Mouse (Mus musculus) yolk sac, embryonic 10.5 days (tissue): ENCODE measurements around the gene Nle1.
"Not testable (repeated sequence)": the region's sequence is repeated elsewhere in the genome, so short reads cannot be mapped to it uniquely, and the experiment has no call there.

Experiments used
- DNase-seq: peaks from one replicate; pipeline ENCODE4 v3.0.0-alpha.2; 2017; ENCODE audit warnings: low spot score

Gene Nle1

DNA sequence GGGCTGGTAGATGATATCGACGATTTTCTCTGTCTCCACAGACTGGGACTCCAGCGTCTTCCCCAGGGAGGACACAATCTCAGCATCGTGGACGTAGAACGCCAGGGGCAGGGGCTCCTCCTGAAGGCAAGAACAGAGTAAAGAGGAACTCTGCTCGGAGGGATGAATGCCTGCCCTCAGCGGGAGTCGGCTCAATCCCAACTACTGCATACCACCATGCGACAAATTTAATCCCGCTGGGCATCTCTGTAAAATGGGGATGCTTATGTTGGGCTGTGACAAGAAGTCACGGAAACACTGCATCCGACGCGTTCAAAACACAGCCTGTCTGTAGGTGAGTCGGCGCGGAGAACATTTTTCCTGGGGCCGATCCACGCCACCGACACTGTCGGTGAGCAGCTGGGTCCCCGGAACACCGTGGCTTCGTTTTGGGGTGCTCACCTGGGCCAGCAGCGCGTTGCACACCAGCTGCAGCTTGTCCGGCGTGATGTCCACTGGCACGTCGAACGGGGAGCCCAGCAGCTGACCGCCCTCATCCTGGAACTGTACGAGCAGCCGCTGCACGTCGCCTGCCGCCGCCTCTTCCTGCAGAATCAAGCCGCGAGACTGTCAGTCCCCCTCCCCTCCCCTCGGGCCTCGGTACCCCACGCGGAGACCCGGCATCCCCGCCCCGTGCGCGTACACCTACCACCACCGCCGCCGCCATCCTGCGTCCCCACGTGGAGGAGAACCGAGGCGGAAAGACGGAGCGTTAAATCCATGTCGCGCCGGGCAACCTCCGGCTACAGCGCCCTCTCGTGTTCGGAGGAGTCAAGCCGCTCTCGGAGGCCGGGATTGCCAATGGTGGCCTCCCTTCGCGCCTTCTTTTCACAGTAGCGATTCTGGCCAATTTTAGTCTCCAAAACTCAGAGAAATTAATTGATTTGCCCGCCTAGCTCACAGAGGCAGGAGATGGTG is at the start of gene Nle1:
Gene Nle1 (minus strand): TSS at position 761 of the 957 bp plus-strand sequence.
- peak; percentile 86 for DNase-seq

DNA sequence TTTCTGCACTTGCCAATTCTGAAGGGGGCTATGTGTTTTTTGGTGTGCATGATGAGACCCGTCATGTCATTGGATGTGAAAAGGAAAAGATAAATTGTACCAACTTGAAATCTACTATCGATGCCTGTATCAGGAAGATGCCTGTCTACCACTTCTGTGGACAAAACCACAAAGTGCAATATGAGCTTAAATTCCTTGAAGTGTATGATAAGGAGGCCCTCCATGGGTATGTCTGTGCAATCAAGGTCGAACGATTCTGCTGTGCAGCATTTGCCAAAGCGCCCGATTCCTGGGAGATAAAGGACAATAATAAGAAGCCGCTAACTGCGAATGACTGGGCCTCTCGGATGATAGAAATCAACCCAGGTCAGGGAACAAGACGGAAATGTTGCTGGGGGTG is 48.7 kb upstream of the Nle1 start:
- no peak for DNase-seq

DNA sequence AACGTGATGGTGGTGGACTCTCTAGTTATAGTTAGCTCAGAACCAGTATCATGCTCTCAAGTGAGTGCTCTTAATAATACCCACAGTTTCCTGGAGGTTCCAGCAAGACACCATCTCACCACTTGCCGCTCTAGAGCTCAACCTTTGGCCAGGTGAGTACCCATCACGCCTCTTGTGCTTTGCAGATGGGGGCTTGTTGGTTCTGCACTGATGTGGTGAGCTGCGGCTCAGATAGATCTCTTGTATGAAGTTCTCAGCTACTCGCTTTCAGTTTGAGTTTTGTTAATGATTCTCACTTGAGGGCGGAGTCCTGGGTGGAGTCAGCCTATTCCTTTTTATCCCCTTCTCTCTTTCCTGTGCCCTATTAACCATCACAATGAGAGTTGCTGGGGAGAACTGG is 46.4 kb upstream of the Nle1 start:
- no peak for DNase-seq

DNA sequence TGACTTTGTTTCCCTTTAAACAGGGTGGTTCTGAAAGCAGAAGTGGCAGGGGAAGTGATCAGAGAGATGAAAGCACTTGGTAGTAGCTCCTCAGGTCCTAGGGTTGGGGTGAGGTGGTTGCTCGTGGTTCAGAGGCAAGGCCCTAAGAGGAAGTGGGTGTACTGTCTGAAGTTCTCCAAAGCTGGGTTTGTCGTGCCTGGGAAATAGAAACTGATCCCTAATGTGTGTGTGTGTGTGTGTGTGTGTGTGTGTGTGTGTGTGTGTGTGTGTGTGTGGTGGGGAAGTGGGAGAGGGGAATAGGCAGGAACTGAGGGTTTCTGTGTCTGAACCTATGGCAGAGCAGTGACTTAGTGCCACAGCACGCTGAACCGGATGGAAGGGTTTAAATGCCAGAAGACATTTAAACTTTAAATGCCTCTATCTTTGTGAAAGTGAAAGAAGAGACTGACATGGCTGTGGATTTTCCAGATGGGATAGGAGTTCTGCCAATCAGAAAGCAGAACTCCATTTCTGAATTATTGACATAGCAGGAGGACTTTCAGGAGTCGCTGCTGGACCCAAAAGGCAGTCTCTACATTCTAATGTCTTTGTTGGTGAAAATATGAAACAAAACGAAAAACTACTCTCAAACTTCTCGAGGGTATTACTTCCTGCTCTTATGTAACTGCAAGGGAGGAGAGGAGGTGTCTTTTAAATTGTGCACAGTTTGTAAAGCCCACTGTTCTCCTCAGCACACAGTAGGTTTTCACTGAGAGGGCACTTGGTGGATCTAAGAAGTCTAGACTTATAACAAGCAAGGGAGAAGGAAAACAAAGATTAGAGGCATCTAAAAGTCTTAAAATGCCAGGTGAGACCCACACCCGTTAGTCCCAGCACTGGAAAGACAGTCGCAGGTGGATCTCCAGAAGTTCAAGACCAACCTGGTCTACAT is 44.7 kb upstream of the Nle1 start:
- DNase-seq, result no peak

DNA sequence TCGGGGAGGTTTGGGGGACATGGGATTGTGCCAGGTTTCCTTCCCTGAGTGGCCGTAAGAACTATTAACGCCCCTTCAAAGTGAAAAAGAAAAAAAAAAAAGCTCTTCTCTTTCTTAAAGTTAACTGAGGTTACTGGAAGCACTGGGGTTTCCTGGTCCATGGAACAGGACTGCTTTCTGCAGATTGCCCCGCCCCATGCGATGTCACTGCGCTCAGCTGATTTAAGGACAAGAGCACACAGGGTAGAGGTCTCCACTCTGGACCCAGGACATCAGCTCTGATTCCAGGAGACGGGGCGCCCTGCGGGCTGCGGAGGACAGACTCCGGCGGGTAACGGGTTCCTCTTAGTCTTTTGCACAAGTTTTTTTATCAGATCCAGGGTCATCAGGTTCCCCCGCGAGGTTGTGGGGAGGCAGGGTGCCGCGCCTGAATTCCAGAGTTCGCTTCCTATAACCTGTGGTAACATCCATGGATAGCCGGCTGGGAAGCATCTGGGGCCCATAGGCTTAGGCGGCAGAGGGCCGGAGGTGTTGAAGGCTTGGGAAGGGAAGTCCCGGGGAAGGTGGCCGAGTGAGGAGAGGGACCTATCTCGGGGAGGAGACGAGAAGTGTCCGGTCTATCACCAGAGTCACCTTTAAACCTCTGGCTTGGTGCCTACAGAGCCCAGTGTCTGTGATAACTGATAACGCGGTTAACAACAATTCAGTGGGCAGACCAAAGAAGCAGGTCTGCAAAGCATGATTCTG is 43.8 kb upstream of the Nle1 start:
- no peak for DNase-seq

DNA sequence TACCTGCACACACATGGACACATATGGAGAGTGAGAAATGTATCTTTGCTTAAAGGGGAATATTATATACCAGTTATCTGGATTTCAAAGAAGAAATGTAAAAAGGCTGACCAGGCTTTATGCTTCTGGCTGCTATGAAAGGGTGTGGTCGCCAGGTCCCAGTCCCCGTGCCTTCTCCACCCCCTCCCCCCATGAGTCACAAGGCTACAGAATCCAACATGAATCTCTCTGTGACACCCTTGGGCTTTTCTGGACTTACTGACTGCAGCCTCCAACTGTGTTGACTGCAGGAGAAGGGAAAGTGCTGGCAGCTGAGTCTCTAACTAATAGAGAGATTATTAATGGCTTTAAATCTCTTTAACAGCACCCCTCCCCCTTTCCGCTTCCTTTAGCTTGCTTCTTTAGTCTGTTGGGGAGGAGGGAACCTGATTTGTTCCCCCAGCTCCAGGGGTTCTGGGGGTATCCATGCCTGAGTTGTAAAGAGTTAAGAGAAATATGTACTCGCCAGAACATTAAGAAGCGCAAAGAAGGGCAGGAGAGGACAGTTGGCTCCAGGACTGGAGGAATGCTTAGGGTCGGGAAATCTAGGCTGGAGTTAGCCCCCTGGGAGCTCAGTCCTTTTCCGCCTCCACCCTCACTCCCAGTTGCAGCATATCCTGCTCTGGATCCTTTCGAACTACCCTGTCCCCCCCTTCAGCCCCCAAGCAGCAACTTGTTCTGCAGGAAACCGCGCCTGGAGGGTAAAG is 42.7 kb upstream of the Nle1 start, which contains the start of gene Slfn5:
Gene Slfn5 (plus strand): TSS at position 614 of the 746 bp plus-strand sequence.
- DNase-seq, result no peak

DNA sequence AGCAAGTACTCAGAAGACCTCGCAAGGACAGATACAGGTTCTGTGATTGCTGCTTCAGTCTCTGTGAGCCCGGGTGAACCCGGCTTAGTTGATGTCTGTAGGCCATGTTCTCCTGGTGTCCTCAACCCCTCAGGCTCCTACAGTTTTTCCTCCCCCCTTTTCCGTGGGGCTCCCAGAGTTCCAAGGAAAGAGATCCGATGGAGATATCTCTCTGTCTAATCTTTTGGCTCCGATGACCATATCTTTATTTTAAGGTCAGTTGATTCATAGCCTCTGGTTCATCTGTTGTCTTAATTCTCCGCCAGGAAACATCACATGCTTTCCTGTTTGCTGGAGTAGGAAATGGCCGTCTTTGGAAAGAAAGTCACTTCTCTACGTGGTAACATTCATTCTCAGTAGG is 40.8 kb upstream of the Nle1 start:
- no peak for DNase-seq

DNA sequence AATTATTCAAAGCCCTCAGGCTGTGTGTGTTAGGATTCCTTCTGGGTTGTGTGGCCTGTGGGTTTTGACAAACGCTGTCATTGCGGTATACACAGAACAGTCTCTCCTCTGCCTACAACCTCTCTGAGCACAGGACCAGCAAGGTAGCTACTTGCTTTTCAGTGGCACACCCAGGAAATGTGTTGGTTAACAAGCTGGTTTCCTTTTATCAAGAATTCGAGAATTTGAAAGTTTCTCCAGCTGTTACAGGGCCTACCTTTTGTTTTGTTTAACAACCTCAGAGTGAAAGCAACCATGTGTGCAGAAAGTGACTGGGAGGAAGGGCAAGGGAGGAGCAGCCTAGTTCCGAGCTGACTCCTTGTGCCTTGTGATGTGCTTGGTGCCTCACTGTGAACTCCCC is 39.2 kb upstream of the Nle1 start:
- no peak for DNase-seq

DNA sequence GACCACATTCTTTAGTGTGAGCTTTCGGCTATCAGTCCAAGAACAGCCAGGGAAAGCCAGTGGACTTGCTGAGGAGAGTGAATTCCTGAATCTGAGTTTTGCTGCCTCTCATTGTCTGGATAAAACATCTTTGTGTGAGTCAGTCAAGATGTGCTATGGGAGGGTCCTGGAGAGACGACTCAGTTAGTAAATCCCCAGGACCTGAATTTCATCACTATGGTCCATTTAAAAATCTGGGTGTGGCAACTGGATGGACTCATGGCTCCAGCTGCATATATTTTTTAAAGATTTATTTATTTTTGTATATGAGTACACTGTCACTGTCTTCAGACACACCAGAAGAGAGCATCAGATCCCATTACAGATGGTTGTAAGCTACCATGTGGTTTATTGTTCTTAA is 37.4 kb upstream of the Nle1 start:
- DNase-seq, result no peak

DNA sequence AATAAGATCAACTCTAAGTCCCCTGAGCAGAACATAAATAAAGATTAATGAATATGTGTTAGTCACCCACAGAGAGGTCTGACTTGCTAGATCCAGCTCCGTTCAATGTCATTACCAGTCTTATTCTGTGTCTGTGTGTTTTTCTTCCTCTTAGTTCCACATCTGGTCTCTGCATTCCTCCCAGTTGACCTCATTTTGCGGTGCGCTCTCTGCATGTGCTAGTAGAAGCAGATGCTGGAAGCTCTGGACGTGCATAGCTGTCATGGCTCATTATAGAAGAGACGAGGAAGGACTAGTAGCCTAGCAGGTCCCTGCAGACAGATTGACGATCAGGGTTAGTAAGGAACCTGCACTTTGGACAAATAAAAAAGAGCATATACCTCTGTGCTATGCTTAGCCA is 35.1 kb upstream of the Nle1 start:
- no peak for DNase-seq

DNA sequence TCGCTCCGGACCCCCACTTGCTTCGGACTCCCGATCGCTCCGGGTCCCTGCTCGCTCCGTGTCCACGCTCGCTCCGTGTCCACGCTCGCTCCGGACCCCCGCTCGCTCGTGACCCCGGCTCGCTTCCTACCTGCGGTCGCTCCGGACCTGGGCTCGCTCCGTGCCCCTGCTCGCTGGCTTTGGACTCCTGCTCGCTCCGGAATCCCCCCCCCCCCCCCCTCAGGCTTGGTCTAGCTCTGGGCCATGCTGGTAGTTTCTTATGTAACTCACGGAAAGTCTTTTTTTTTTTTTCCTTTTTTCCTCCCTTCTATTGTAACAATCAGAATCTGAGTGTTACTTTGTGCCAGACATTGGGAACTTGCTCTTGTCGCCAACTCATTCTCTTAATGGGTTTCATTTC is 25.0 kb upstream of the Nle1 start:
- DNase-seq, result no peak

DNA sequence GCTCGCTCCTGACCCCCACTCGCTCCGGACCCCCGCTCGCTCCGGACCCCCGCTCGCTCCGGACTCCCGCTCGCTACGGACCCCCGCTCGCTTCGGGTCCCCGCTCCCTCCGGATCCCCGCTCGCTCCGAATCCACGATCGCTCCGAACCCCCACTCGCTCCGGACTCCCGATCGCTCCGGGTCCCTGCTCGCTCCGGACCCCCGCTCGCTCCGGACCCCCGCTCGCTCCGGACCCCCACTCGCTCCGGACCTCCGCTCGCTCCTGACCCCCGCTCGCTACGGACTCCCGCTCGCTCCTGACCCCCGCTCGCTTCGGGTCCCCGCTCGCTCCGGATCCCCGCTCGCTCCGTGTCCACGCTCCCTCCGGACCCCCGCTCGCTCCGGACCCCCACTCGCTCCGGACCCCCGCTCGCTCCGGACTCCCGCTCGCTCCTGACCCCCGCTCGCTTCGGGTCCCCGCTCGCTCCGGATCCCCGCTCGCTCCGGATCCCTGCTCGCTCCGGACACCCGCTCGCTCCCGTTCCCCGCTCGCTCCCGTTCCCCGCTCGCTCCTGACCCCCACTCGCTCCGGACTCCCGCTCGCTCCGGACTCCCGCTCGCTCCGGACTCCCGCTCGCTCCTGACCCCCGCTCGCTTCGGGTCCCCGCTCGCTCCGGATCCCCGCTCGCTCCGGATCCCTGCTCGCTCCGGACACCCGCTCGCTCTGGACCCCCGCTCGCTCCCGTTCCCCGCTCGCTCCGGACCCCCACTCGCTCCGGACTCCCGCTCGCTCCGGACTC is 23.6 kb upstream of the Nle1 start:
- DNase-seq, result not testable (repeated sequence)

DNA sequence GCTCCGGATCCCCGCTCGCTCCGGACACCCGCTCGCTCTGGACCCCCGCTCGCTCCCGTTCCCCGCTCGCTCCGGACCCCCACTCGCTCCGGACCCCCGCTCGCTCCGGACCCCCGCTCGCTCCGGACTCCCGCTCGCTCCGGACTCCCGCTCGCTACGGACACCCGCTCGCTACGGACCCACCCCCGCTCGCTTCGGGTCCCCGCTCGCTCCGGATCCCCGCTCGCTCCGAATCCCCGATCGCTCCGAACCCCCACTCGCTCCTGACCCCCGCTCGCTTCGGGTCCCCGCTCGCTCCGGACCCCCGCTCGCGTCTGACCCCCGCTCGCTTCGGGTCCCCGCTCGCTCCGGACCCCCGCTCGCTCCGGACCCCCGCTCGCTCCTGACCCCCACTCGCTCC is 22.9 kb upstream of the Nle1 start:
- DNase-seq, result not testable (repeated sequence)

DNA sequence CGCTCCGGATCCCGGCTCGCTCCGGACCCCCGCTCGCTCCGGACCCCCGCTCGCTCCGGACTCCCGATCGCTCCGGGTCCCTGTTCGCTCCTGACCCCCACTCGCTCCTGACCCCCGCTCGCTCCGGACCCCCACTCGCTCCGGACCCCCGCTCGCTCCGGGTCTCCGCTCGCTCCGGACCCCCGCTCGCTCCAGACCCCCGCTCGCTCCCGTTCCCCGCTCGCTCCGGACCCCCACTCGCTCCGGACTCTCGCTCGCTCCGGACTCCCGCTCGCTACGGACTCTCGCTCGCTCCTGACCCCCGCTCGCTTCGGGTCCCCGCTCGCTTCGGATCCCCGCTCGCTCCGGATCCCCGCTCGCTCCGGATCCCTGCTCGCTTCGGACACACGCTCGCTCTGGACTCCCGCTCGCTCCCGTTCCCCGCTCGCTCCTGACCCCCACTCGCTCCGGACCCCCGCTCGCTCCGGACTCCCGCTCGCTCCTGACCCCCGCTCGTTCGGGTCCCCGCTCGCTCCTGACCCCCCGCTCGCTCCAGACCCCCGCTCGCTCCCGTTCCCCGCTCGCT is 22.3 kb upstream of the Nle1 start:
- DNase-seq, result not testable (repeated sequence)

DNA sequence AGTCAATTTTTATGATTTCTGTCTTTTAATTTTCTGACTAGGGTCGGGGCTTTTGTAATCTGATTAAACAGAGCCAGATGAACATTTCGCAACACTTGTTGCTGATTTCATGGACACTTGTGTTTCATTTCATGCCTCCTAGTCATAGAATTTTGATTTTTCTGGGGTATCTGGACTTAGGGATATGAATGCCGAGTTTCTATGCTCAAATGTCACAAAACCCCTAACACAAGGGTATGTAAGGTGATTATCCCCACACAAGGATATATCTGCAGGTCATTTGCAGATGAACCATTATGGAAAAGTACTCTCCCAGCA is 21.4 kb upstream of the Nle1 start:
- no peak for DNase-seq

DNA sequence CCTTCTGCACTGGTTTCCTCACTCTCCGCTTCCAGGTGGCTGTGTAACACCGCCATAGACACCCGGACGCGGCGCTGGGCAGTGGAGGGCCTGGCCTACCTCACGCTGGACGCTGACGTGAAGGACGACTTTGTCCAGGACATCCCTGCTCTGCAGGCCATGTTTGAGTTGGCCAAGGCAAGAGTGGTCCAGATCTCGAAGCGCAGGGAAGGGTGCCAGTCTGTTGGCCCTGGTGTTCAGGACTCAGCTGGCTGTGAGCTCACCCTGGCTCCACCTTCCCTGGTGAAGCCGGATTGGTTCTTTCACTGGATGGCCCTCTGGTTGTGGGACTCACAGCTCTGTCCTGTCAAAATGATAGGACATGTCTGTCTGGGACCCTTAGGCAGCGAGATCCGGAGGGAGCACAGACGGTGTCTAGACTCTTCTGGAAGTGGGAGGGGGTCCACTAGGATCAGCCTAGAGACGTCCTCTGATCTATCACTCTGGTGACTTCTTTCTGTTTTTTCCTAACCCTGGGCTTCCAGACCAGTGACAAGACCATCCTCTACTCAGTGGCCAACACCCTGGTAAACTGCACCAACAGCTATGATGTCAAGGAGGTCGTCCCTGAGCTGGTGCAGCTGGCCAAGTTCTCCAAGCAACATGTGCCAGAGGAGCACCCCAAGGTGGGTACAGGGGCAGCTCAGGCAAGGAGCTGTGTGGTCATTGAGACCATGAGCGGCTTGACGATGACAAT is 20.9 kb upstream of the Nle1 start:
- DNase-seq, result no peak

DNA sequence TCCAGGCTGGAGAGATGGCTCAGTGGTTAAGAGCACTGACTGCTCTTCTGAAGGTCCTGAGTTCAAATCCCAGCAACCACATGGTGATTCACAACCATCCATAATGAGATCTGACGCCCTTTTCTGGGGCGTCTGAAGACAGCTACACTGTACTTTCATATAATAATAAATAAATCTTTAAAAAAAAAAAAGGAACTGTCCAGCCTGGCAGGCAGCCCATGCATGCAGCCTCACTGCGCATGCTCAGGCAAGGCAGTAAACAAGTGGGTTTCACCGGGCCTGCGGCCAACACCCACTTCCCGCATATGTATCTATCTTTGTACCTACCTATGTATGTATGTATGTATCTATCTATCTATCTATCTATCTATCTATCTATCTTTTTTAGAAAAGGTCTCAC is 15.7 kb upstream of the Nle1 start:
- DNase-seq, result not testable (repeated sequence)

DNA sequence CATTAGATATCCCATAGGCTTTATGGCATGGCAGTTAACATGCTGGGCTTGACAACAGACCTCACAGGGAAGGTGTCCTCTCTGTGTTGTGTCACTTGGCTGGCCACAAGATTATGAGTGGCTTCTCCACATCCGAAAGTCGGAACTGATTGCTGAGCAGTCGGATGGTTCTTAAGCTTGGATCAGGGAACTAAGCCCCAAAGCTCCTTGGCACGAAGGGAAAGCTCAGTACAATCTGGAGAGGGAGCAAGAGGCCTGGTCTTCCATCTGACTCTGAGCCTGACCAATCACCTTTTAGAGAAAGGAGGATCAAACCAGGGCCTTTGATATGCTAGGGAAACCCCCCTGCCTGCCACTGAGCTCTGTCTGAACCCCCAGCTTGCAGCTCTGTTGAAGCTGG is 13.5 kb upstream of the Nle1 start:
- no peak for DNase-seq

DNA sequence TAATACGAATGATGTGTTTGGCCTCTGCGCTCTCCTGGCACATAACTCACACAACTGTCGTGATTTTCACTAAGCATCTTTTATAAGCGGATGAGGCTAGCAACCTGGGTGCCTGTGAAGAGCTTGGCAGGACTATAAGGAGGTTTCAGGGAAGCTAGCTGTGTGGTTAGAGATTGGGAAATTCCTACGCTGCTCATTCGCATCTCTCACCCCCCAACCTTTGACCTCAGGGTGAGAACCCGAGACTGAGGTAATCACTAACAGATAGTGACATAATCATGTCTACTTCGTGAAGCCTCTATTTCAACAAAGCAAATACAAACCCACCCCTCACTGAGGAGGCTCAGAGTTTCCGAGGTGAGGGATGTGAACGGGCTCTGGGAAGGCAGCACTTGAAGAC is 12.6 kb upstream of the Nle1 start:
- DNase-seq, result no peak
